Mouse (Mus musculus) induced T-regulatory cell, adult 2 months (primary cell): ENCODE results near the gene Map3k19.

ENCODE experiments used
- DNase-seq: peaks from one replicate; pipeline ENCODE4 v3.0.0-alpha.2; 2012; ENCODE audit warnings: low read depth

The Map3k19 gene

GRCm38 (mm10) chr1:127796752-127797151 lies 58.1 kb downstream of the Map3k19 start:
- no peak for DNase-seq

GRCm38 (mm10) chr1:127796341-127796740 lies 58.5 kb downstream of the Map3k19 start:
- DNase-seq, result peak; percentile 50

- no peak for DNase-seq
Observed at GRCm38 (mm10) chr1:127795087-127795769, 59.6 kb downstream of the Map3k19 start.

- no peak for DNase-seq
Observed at GRCm38 (mm10) chr1:127793459-127793858, 61.4 kb downstream of the Map3k19 start.

GRCm38 (mm10) chr1:127788943-127789342 lies 65.9 kb downstream of the Map3k19 start:
- no peak for DNase-seq

GRCm38 (mm10) chr1:127785882-127786281 lies 68.9 kb downstream of the Map3k19 start:
- DNase-seq, result no peak

GRCm38 (mm10) chr1:127783862-127784261 lies 71.0 kb downstream of the Map3k19 start:
- DNase-seq, result no peak

- no peak for DNase-seq
Observed at GRCm38 (mm10) chr1:127780849-127781248, 74.0 kb downstream of the Map3k19 start.

- DNase-seq, result no peak
Observed at GRCm38 (mm10) chr1:127780142-127780541, 74.7 kb downstream of the Map3k19 start.

- no peak for DNase-seq
Observed at GRCm38 (mm10) chr1:127778611-127779010, 76.2 kb downstream of the Map3k19 start.

GRCm38 (mm10) chr1:127776246-127776645 lies 78.6 kb downstream of the Map3k19 start:
- DNase-seq, result peak; percentile 20

- peak; percentile 13 for DNase-seq
Observed at GRCm38 (mm10) chr1:127775206-127775720, 79.6 kb downstream of the Map3k19 start.

- peak; percentile 68 for DNase-seq
Observed at GRCm38 (mm10) chr1:127774501-127774880, 80.3 kb downstream of the Map3k19 start.

GRCm38 (mm10) chr1:127773803-127774500 lies 80.9 kb downstream of the Map3k19 start, which contains the start of gene Ccnt2:
Ccnt2 (plus strand) TSS chr1:127774164.
- DNase-seq, result peak; percentile 99

GRCm38 (mm10) chr1:127773198-127773802 lies 81.5 kb downstream of the Map3k19 start:
- no peak for DNase-seq

- DNase-seq, result no peak
Observed at GRCm38 (mm10) chr1:127766741-127767140, 88.1 kb downstream of the Map3k19 start.

- peak; percentile 60 for DNase-seq
Observed at GRCm38 (mm10) chr1:127765468-127765867, 89.4 kb downstream of the Map3k19 start.
